Mouse (Mus musculus) erythroblast, embryonic 14.5 days (primary cell): ENCODE measurements around the gene Dhx16.

Experiments used
- GATA1 ChIP-seq: IDR thresholded peaks from 2 replicates; pipeline ENCODE4 v1.6.1; 2012; ENCODE audit warnings: low read length, inconsistent platforms, mixed read lengths
- TAL1 ChIP-seq: IDR thresholded peaks from 3 replicates; pipeline ENCODE4 v1.6.1; 2012; ENCODE audit warnings: low read length, inconsistent platforms, mixed read lengths

- TF ChIP-seq GATA1 (no peak), TAL1 (no peak)
Measured at GRCm38 (mm10) chr17:35939108-35939507, 59.5 kb downstream of the Dhx16 start.
